Mouse (Mus musculus): ENCODE measurements at regions not wholly inside any gene's neighbourhood (a gene's known extent, or its start where the extent isn't known, plus 50 kb on each side); places are given as distances from the start of the nearest gene placed in this dataset.

- ATAC-seq (peak; percentile 87), DNase-seq (ENCODE audit: low spot score) (peak; percentile 72)
- no peak overlapping the region for H3K4me3 ChIP-seq (ENCODE audit: low read depth, low read length)
- H3K27me3 ChIP-seq (replicated peaks; ENCODE audit: control insufficient read depth, insufficient read depth, low read length): no peaks in the 10 kb centered on the region
- no peaks in the 10 kb centered on the region for H3K36me3 ChIP-seq (ENCODE audit: control insufficient read depth, insufficient read depth, low read length)
- no peak overlapping the region for H3K27ac ChIP-seq (ENCODE audit: low read depth, low read length)
- H3K4me1 ChIP-seq (ENCODE audit: control insufficient read depth, insufficient read depth, low read length): no peaks in the 10 kb centered on the region
- no peaks in the 10 kb centered on the region for H3K9me3 ChIP-seq (replicated peaks; ENCODE audit: control insufficient read depth, low read length)
- H3K9ac ChIP-seq (ENCODE audit: low read length): no peak overlapping the region
- H3K4me2 ChIP-seq (ENCODE audit: low read length): no peak overlapping the region
Observed at GRCm38 (mm10) chr3:48333534-48333933, 1423.6 kb downstream of the Pcdh18 start.

Measured in forebrain, embryonic 14.5 days (tissue).